Mouse (Mus musculus) limb, embryonic 15.5 days (tissue): ENCODE measurements around the gene Urad. TPM values are rescaled to one million over a fixed set of nuclear protein-coding genes. Genes with fewer than 3 reads are reported as not detected.

ENCODE experiments used
- ATAC-seq: fragments of 200-750 bp; cut with Nextera tagmentation; 2 replicates; pipeline ENCODE4 v1.8.0; 2017; ENCODE audit warnings: low read depth, moderate TSS enrichment; ENCODE audit not compliant: insufficient number of reproducible peaks, low FRiP score, low TSS enrichment
- H3K27ac ChIP-seq: fragments of 300-500 bp; sonication (generic); 2 replicates; pipeline ENCODE4 v1.5.1; 2015; ENCODE audit warnings: moderate library complexity, mild to moderate bottlenecking, inconsistent platforms
- H3K27me3 ChIP-seq: fragments of 300-500 bp; sonication (generic); 2 replicates; pipeline ENCODE4 v1.6.1; 2015; ENCODE audit warnings: inconsistent platforms
- H3K36me3 ChIP-seq: fragments of 300-500 bp; sonication (generic); 2 replicates; pipeline ENCODE4 v1.6.1; 2015; ENCODE audit warnings: inconsistent platforms
- H3K4me1 ChIP-seq: fragments of 300-500 bp; sonication (generic); 2 replicates; pipeline ENCODE4 v1.6.1; 2015; ENCODE audit warnings: inconsistent platforms
- H3K4me2 ChIP-seq: fragments of 300-500 bp; sonication (generic); 2 replicates; pipeline ENCODE4 v1.6.1; 2015; ENCODE audit warnings: mild to moderate bottlenecking, inconsistent platforms
- H3K4me3 ChIP-seq: fragments of 300-500 bp; sonication (generic); 2 replicates; pipeline ENCODE4 v1.5.1; 2015; ENCODE audit warnings: mild to moderate bottlenecking, inconsistent platforms
- H3K9ac ChIP-seq: fragments of 300-500 bp; sonication (generic); 2 replicates; pipeline ENCODE4 v1.6.1; 2015; ENCODE audit warnings: inconsistent platforms
- H3K9me3 ChIP-seq: fragments of 300-500 bp; sonication (generic); 2 replicates; pipeline ENCODE4 v1.6.1; 2016; ENCODE audit warnings: inconsistent platforms
- WGBS: fragments of 180-500 bp; shearing (Covaris S2); methylation state at CpG from one replicate; pipeline ENCODE4 v1.1.7; 2015; 5-methylcytosine and 5-hydroxymethylcytosine counted together
- polyA plus RNA-seq: library from polyadenylated mRNA; unstranded; fragments of >200 nt; fragmentation: Nextera tagmentation; extraction: Ambion mirVana; gene quantifications from 2 replicates; pipeline ENCODE4 v1.2.1, GENCODE M21; 2015

The Urad gene
- polyA plus RNA-seq, 1 experiment from 2014 or later = not detected

DNA sequence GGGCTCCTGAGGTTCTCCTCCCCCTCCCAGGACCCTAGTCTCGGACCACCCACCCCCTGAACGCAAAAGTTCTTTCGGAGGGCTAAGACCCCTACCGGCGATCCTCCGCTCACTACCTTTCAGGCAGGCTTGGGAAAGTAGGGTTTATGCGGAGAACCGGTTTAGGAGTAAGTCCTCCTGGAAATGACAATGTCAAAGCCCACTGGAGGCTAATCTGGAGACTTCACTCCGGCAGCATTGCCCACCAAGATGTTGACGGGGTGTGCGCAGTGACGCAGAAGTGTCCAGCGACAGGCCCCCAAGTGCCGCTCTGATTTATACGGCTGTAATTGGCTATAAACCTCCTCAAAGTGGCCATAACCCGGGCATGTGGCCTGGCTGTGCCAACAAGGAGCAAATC is 17.1 kb downstream of the Urad start:
- Histone ChIP-seq H3K9ac (no peak overlapping the region), H3K27ac (no peak overlapping the region), H3K4me3 (peak overlapping the region; percentile 24), H3K4me1 (peaks cover 33% of the 10 kb centered on the region), H3K4me2 (0 out of 2 replicates have a peak overlapping the region, but pooled peaks have one; percentile 2), H3K36me3 (no peaks in the 10 kb centered on the region), H3K9me3 (no peaks in the 10 kb centered on the region), H3K27me3 (peaks cover 99% of the 10 kb centered on the region)
- no peak for ATAC-seq
- WGBS = under 1% methylated on average over 16 of the region's 16 CpGs

- Histone ChIP-seq H3K4me2 (0 out of 2 replicates have a peak overlapping the region, but pooled peaks have one; percentile 2), H3K4me3 (peak overlapping the region; percentile 24), H3K9me3 (no peaks in the 10 kb centered on the region), H3K9ac (no peak overlapping the region), H3K27me3 (peaks cover 99% of the 10 kb centered on the region), H3K36me3 (no peaks in the 10 kb centered on the region), H3K27ac (no peak overlapping the region), H3K4me1 (peaks cover 40% of the 10 kb centered on the region)
- ATAC-seq = no peak
- WGBS = under 1% methylated on average over 54 of the region's 54 CpGs
Measured at GRCm38 (mm10) chr5:147304276-147305155, 17.7 kb downstream of the Urad start.

DNA sequence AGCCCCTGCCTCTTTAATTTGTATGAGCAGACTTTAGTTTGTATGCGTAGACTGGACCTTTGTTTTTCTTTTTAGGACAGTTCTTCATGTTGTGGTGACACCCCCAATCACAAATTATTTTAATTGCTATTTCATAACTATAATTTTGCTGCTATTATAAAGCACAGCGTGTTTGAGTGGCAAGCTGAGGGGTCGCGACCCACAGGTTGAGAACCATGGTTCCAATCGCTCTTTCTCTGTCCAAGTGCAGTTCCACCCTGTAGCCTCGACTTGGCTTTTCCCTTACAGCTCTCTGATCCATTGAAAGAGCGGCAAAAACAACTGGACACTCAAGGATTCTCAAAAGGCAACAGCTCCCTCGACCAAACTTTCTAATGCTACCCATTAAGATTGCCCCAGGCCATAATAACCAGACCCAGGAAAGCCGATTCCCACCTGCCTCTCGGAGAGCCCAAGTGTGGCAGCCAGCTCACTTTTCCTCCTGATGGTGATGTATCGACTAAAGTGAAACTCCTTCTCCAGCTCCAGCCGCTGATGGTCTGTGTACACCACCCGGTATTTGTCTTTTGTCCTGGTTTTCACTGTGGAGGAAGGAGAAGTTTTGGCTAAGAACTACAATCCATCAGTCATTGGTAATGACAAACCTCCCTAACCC is 19.4 kb downstream of the Urad start:
- H3K4me3 ChIP-seq = no peak overlapping the region
- WGBS = 9% methylated on average over 13 of the region's 13 CpGs
- ATAC-seq = no peak
- no peak overlapping the region for H3K27ac ChIP-seq
- no peak overlapping the region for H3K4me2 ChIP-seq
- peaks cover 98% of the 10 kb centered on the region for H3K27me3 ChIP-seq
- peaks cover 45% of the 10 kb centered on the region for H3K4me1 ChIP-seq
- no peaks in the 10 kb centered on the region for H3K9me3 ChIP-seq
- H3K36me3 ChIP-seq = no peaks in the 10 kb centered on the region
- H3K9ac ChIP-seq = no peak overlapping the region

GRCm38 (mm10) chr5:147302141-147302540 is 20.1 kb downstream of the Urad start:
- H3K9ac ChIP-seq = no peak overlapping the region
- no peak overlapping the region for H3K4me3 ChIP-seq
- no peaks in the 10 kb centered on the region for H3K36me3 ChIP-seq
- no peaks in the 10 kb centered on the region for H3K9me3 ChIP-seq
- H3K27ac ChIP-seq = no peak overlapping the region
- H3K27me3 ChIP-seq = peaks cover 96% of the 10 kb centered on the region
- 16% methylated on average over 8 of the region's 8 CpGs for WGBS
- H3K4me2 ChIP-seq = no peak overlapping the region
- no peak for ATAC-seq
- peaks cover 44% of the 10 kb centered on the region for H3K4me1 ChIP-seq

DNA sequence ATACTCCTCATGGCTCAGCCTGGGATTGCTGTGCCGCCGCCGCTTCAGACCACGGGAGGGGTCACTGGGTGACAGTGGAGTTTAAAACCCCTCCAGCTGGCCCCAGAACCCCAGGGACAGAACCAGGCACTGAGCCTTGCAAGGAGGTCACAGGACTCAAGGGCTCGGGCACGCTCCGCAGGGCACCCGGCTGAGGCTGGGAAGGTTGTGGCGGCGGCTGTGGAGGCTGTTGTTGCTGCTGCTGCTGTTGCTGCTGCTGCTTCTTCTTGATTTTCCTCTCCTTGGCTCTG is 20.5 kb downstream of the Urad start:
- H3K4me3 ChIP-seq = no peak overlapping the region
- peaks cover 39% of the 10 kb centered on the region for H3K4me1 ChIP-seq
- H3K27ac ChIP-seq = no peak overlapping the region
- no peak for ATAC-seq
- no peaks in the 10 kb centered on the region for H3K36me3 ChIP-seq
- peaks cover 96% of the 10 kb centered on the region for H3K27me3 ChIP-seq
- H3K9me3 ChIP-seq = no peaks in the 10 kb centered on the region
- H3K9ac ChIP-seq = no peak overlapping the region
- H3K4me2 ChIP-seq = no peak overlapping the region
- WGBS = 5% methylated on average over 10 of the region's 10 CpGs

GRCm38 (mm10) chr5:147300917-147301780 is 21.1 kb downstream of the Urad start:
- no peak overlapping the region for H3K4me2 ChIP-seq
- no peak for ATAC-seq
- no peak overlapping the region for H3K4me3 ChIP-seq
- no peaks in the 10 kb centered on the region for H3K36me3 ChIP-seq
- peaks cover 94% of the 10 kb centered on the region for H3K27me3 ChIP-seq
- H3K9me3 ChIP-seq = no peaks in the 10 kb centered on the region
- peaks cover 34% of the 10 kb centered on the region for H3K4me1 ChIP-seq
- no peak overlapping the region for H3K27ac ChIP-seq
- no peak overlapping the region for H3K9ac ChIP-seq
- WGBS = 4% methylated on average over 21 of the region's 21 CpGs

- 12% methylated on average over 4 of the region's 4 CpGs for WGBS
- H3K4me2 ChIP-seq = peak overlapping the region; percentile 42; the same call in 1 of the 2 replicates
Measured at GRCm38 (mm10) chr5:147300001-147300363, 22.3 kb downstream of the Urad start.

GRCm38 (mm10) chr5:147299255-147300000 is 22.8 kb downstream of the Urad start:
- Histone ChIP-seq H3K4me2 (peak overlapping the region; percentile 42), H3K9ac (no peak overlapping the region), H3K27me3 (peaks cover 91% of the 10 kb centered on the region), H3K9me3 (no peaks in the 10 kb centered on the region), H3K36me3 (no peaks in the 10 kb centered on the region), H3K4me3 (peak overlapping the region; percentile 24), H3K4me1 (peaks cover 16% of the 10 kb centered on the region), H3K27ac (no peak overlapping the region)
- under 1% methylated on average over 41 of the region's 41 CpGs for whole genome bisulfite sequencing
- no peak for ATAC-seq

More at GRCm38 (mm10) chr5:147300001-147300363, 22.3 kb downstream of the Urad start:
- Histone ChIP-seq H3K36me3 (no peaks in the 10 kb centered on the region), H3K4me1 (peaks cover 22% of the 10 kb centered on the region), H3K27ac (no peak overlapping the region), H3K27me3 (peaks cover 91% of the 10 kb centered on the region), H3K9ac (no peak overlapping the region), H3K9me3 (no peaks in the 10 kb centered on the region), H3K4me3 (peak overlapping the region; percentile 24)
- no peak for ATAC-seq

GRCm38 (mm10) chr5:147297249-147297648 is 25.0 kb downstream of the Urad start:
- Histone ChIP-seq H3K9me3 (no peaks in the 10 kb centered on the region), H3K36me3 (no peaks in the 10 kb centered on the region), H3K4me2 (no peak overlapping the region), H3K27ac (no peak overlapping the region), H3K9ac (no peak overlapping the region), H3K4me3 (no peak overlapping the region), H3K27me3 (peaks cover 91% of the 10 kb centered on the region), H3K4me1 (peaks cover 19% of the 10 kb centered on the region)
- ATAC-seq = no peak
- WGBS = 61% methylated on average over 5 of the region's 5 CpGs

DNA sequence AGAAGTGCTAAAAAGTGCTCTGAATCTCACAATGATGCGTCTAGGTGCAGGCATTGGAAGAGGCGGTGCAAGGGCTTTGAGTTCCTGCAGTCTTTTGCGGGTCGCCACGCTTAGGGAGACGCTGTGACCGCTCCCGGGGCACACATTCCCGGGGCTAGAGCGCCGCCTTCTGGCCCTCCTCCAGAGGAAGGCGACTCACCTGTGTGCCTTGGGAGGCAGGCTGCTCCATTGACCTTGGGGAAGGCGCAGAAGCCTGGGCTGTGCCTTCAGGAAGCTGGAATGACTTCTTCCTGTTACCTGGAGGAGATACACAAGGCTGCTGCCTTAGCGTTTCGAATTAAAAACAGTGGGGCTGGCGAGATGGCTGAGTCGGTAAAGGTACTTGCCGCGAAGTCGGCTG is 28.1 kb downstream of the Urad start:
- peaks cover 67% of the 10 kb centered on the region for H3K27me3 ChIP-seq
- H3K4me2 ChIP-seq = no peak overlapping the region
- H3K27ac ChIP-seq = no peak overlapping the region
- no peak overlapping the region for H3K9ac ChIP-seq
- H3K4me1 ChIP-seq = peaks cover 9% of the 10 kb centered on the region
- H3K4me3 ChIP-seq = no peak overlapping the region
- ATAC-seq = no peak
- H3K9me3 ChIP-seq = no peaks in the 10 kb centered on the region
- no peaks in the 10 kb centered on the region for H3K36me3 ChIP-seq
- WGBS = 22% methylated on average over 20 of the region's 20 CpGs
